24 mouse cellular contexts compared by ENCODE assay signal in genomic region chr5:16684079-16684478, GRCm38 (mm10).
"Had no signal": no experiment of that assay in that cellular context is flagged by ENCODE, and none has a peak within 500 bp of the region (broad histone marks: within the 10 kb centered on the region; RNA-seq: fewer than 3 reads in every experiment).

No protein-coding gene starts in this region.

- ATAC-seq: liver, embryonic 12.5 days; midbrain, embryonic 15.5 days had no signal

- H3K9ac ChIP-seq: kidney, embryonic 15.5 days; limb, embryonic 13.5 days; liver, embryonic 12.5 days; liver, embryonic 15.5 days; lung, embryonic 15.5 days; midbrain, embryonic 12.5 days; midbrain, embryonic 15.5 days; neural tube, embryonic 13.5 days; stomach, embryonic 15.5 days had no signal

- H3K4me2 ChIP-seq: kidney, embryonic 15.5 days; limb, embryonic 13.5 days; liver, embryonic 12.5 days; liver, embryonic 15.5 days; lung, embryonic 15.5 days; midbrain, embryonic 12.5 days; midbrain, embryonic 15.5 days; neural tube, embryonic 13.5 days; stomach, embryonic 15.5 days had no signal

- DNase-seq: kidney, adult 8-10 months; kidney, postnatal 10 days; kidney, postnatal 36 days; layer of hippocampus, postnatal 36 days; liver; lung, adult 18-20 months; lung, postnatal 10 days; lung, postnatal 36 days; retina, postnatal 1 day; right cerebral cortex, postnatal 25 days; spleen, adult 18-20 months; thymus, postnatal 36 days had no signal

- H3K4me1 ChIP-seq: kidney, embryonic 15.5 days; limb, embryonic 10.5 days; limb, embryonic 13.5 days; liver, embryonic 12.5 days; liver, embryonic 15.5 days; lung, embryonic 15.5 days; midbrain, embryonic 12.5 days; midbrain, embryonic 15.5 days; neural tube, embryonic 13.5 days; stomach, embryonic 15.5 days had no signal

- H3K36me3 ChIP-seq: kidney, embryonic 15.5 days; limb, embryonic 10.5 days; limb, embryonic 13.5 days; liver, embryonic 12.5 days; liver, embryonic 15.5 days; lung, embryonic 15.5 days; midbrain, embryonic 12.5 days; midbrain, embryonic 15.5 days; neural tube, embryonic 13.5 days; stomach, embryonic 15.5 days had no signal

- H3K27me3 ChIP-seq: kidney, embryonic 15.5 days; limb, embryonic 13.5 days; liver, embryonic 12.5 days; liver, embryonic 15.5 days; lung, embryonic 15.5 days; midbrain, embryonic 12.5 days; midbrain, embryonic 15.5 days; neural tube, embryonic 13.5 days; stomach, embryonic 15.5 days had no signal

- H3K27ac ChIP-seq: kidney, embryonic 15.5 days; left cerebral cortex, adult 2 months; limb, embryonic 10.5 days; limb, embryonic 13.5 days; liver, embryonic 12.5 days; liver, embryonic 15.5 days; lung, embryonic 15.5 days; midbrain, embryonic 12.5 days; midbrain, embryonic 15.5 days; neural tube, embryonic 13.5 days; stomach, embryonic 15.5 days had no signal

- H3K4me3 ChIP-seq: kidney, embryonic 15.5 days; left cerebral cortex, adult 2 months; limb, embryonic 10.5 days; limb, embryonic 13.5 days; liver, embryonic 12.5 days; liver, embryonic 15.5 days; lung, embryonic 15.5 days; midbrain, embryonic 12.5 days; midbrain, embryonic 15.5 days; myocyte; neural tube, embryonic 13.5 days; stomach, embryonic 15.5 days had no signal

- H3K9me3 ChIP-seq: kidney, embryonic 15.5 days; limb, embryonic 10.5 days; limb, embryonic 13.5 days; liver, embryonic 12.5 days; liver, embryonic 15.5 days; lung, embryonic 15.5 days; midbrain, embryonic 12.5 days; midbrain, embryonic 15.5 days; neural tube, embryonic 13.5 days; stomach, embryonic 15.5 days had no signal
